Mouse (Mus musculus) cortical plate, adult 2 months (tissue): ENCODE data around the gene Aff3.

Experiments
- CTCF ChIP-seq: fragments of 200-500 bp; IDR thresholded peaks from 2 replicates; pipeline ENCODE4 v1.5.1; 2011; ENCODE audit warnings: mild to moderate bottlenecking, control low read depth, low read length; ENCODE audit not compliant: insufficient read depth; ENCODE audit errors: extremely low read depth
- POLR2A ChIP-seq: fragments of 200-500 bp; IDR thresholded peaks from 2 replicates; pipeline ENCODE4 v1.6.1; 2011; ENCODE audit warnings: mild to moderate bottlenecking, low read length, control low read depth; ENCODE audit not compliant: insufficient read depth; ENCODE audit errors: extremely low read depth

DNA sequence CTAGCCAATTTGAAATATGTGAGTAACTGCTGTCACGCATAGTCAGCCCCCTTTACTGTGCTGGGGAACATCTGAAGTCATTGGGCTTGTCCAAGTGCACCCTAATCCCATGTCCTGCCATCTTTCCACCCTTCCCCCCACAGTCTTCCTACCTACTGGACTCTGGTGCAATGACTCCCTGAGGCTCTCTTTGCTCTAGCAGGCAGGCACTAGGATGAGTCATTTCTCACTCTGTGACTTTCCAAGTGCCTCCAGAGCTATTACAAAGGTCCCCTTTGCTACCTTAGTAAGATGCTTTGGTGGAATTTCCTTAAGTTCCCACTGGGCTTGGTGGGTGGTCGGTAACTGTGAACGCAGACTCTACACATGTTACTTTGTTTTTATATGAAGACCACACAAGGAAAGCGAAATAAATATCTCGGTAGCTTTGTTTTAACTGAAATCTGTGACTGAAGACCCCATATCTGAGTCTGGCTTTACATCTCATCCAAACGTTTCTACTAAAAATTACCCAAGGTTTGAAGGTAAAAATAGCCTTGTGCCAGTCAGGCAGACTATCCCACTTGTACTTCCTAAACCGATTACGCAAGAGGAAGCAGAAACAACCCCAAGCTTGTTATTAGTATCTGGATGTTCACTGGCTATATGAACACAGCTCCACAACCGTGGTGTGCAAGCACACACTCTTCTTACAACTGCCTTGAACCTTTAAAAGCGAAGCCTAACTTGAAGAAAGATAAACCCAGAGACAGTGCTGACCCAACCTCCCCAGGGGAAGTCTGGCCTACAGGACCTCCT is 405.0 kb downstream of the Aff3 start:
- TF ChIP-seq CTCF (no peak), POLR2A (no peak)
